Mouse (Mus musculus): ENCODE measurements around the gene Hps4. TPM values are rescaled to one million over a fixed set of nuclear protein-coding genes. Genes with fewer than 3 reads are reported as not detected.
A peak's percentile ranks its signal among the peaks of the same experiment; 100 is the strongest.

The Hps4 gene
- polyA plus RNA-seq, 1 experiment, result 36.9 TPM

DNA sequence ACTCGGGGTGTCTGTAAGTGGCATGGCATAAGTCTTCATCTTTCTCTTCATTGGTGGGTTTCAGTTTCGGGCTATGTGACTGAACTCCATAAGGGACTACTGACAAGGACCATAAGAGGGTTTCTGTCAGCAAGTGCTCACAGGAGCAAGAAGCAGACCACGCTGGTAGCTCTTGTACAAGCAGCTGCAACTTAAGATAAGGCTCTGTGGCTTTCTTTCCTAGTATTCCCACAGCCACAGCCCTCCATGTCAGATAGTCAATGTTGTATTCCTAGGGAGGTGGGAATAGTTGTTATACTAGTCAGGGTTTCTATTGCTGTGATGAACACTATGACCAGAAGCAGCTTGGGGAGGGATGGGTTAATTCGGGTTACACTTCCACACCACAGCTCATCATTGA lies 16.6 kb downstream of the Hps4 start:
- Histone ChIP-seq H3K4me1 (ENCODE audit: control insufficient read depth, insufficient read depth, insufficient read length) (no peaks in the 10 kb centered on the region), H3K27me3 (ENCODE audit: control insufficient read depth, insufficient read depth, low read length) (no peaks in the 10 kb centered on the region), H3K27ac (ENCODE audit: insufficient read depth, low read length) (no peak overlapping the region), H3K36me3 (ENCODE audit: control insufficient read depth, insufficient read depth, low read length) (peaks cover 8% of the 10 kb centered on the region), H3K4me3 (ENCODE audit: extremely low read depth, insufficient read depth, insufficient read length) (no peak overlapping the region)
- no peak for DNase-seq (ENCODE audit: low read depth in 1 of 2, low spot score in 2 of 2)
- TF ChIP-seq POLR2A (IDR thresholded peaks at IDR 0.05; ENCODE audit: low read depth, low read length), result no peak
- no peak for TF ChIP-seq CTCF (IDR thresholded peaks at IDR 0.05; ENCODE audit: extremely low read depth, insufficient read depth, insufficient read length, insufficient replicate concordance)
- WGBS, result 57% methylated on average over 4 of the region's 4 CpGs

DNA sequence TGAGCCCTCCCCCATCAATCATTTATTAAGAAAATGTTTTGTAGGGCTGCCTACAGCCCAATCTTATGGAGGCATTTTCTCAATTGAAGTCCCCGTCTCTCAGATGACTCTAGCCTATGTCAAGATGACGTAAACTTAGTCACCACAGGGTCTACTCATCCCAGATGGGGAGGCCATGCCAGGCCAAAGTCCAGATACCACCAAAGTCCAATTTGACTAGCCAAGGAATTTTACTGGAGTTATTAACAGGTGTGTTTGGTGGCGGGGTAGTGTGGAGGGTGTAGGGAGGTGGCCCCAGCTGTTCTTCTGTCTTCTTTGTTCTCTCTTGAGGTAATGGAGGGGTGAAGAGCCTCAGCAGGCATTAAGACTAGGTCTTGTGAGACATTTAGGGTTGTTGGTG lies 17.2 kb downstream of the Hps4 start:
- Histone ChIP-seq H3K27me3 (ENCODE audit: control insufficient read depth, insufficient read depth, low read length) (no peaks in the 10 kb centered on the region), H3K27ac (ENCODE audit: insufficient read depth, low read length) (no peak overlapping the region), H3K36me3 (ENCODE audit: control insufficient read depth, insufficient read depth, low read length) (peaks cover 11% of the 10 kb centered on the region), H3K4me3 (ENCODE audit: extremely low read depth, insufficient read depth, insufficient read length) (no peak overlapping the region), H3K4me1 (ENCODE audit: control insufficient read depth, insufficient read depth, insufficient read length) (no peaks in the 10 kb centered on the region)
- TF ChIP-seq CTCF (IDR thresholded peaks at IDR 0.05; ENCODE audit: extremely low read depth, insufficient read depth, insufficient read length, insufficient replicate concordance), result no peak
- TF ChIP-seq POLR2A (IDR thresholded peaks at IDR 0.05; ENCODE audit: low read depth, low read length), result no peak
- WGBS, result 91% methylated on average over 3 of the region's 3 CpGs
- no peak for DNase-seq (ENCODE audit: low read depth in 1 of 2, low spot score in 2 of 2)

DNA sequence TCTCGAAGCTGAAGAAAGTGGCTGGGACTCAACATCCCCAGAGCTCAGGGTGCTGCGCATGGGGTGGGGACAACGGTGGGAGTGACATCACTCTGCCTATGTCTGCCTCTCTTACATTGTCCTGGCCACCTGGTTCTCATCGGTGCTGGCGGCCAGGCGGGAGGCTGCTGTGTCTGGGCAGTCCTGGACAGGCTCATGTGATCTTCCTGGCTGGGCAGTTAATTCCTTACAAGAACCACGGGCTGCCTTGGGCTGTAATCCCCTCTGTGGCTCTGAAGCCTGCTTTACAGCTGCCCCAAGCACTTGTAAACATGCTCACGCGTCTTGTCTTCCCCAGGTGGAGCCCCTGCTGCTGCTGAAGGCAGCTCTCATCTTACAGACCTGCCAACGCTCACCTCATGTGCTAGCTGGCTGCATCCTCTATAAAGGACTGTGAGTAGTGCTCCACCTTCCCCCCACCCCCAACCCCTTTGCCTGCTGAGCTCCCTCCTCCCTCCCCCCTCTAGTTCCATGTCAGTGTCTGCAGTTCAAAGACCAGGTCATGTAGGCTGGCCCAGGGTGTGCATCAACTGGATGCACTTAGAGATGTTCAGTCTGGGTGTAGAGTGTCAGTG lies 21.4 kb downstream of the Hps4 start:
- H3K4me3 ChIP-seq (ENCODE audit: extremely low read depth, insufficient read depth, insufficient read length), result no peak overlapping the region
- H3K4me1 ChIP-seq (ENCODE audit: control insufficient read depth, insufficient read depth, insufficient read length), result peaks cover 12% of the 10 kb centered on the region
- no peaks in the 10 kb centered on the region for H3K27me3 ChIP-seq (ENCODE audit: control insufficient read depth, insufficient read depth, low read length)
- peaks cover 7% of the 10 kb centered on the region for H3K36me3 ChIP-seq (ENCODE audit: control insufficient read depth, insufficient read depth, low read length)
- no peak for DNase-seq (ENCODE audit: low read depth in 1 of 2, low spot score in 2 of 2)
- no peak overlapping the region for H3K27ac ChIP-seq (ENCODE audit: insufficient read depth, low read length)
- 90% methylated on average over 10 of the region's 10 CpGs for WGBS
- TF ChIP-seq POLR2A (IDR thresholded peaks at IDR 0.05; ENCODE audit: low read depth, low read length) (no peak), CTCF (IDR thresholded peaks at IDR 0.05; ENCODE audit: extremely low read depth, insufficient read depth, insufficient read length, insufficient replicate concordance) (no peak)

DNA sequence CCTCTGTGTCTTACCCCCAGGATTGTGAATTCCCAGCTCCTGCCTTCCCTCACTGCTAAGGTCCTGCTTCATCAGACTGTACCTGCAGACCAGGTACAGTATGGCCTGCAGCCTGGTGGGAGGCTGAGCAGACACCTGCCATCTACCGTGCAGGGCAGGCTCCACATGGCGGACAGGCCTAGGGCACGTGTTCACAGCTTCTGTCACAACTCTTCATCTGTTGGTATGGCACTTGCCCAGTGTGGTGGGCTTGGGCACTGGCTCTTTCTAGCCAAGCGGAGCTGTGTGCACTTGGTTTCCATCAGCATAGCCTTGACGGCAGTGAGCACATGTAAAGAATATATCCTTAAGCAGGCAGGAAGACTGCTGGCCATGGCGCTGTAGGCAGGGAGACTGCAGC lies 24.0 kb downstream of the Hps4 start:
- no peak overlapping the region for H3K4me3 ChIP-seq (ENCODE audit: extremely low read depth, insufficient read depth, insufficient read length)
- TF ChIP-seq CTCF (IDR thresholded peaks at IDR 0.05; ENCODE audit: extremely low read depth, insufficient read depth, insufficient read length, insufficient replicate concordance) (no peak), POLR2A (IDR thresholded peaks at IDR 0.05; ENCODE audit: low read depth, low read length) (no peak)
- H3K27me3 ChIP-seq (ENCODE audit: control insufficient read depth, insufficient read depth, low read length), result no peaks in the 10 kb centered on the region
- DNase-seq (ENCODE audit: low read depth in 1 of 2, low spot score in 2 of 2), result no peak
- peaks cover 10% of the 10 kb centered on the region for H3K36me3 ChIP-seq (ENCODE audit: control insufficient read depth, insufficient read depth, low read length)
- H3K4me1 ChIP-seq (ENCODE audit: control insufficient read depth, insufficient read depth, insufficient read length), result peaks cover 18% of the 10 kb centered on the region
- 93% methylated on average over 6 of the region's 6 CpGs for whole genome bisulfite sequencing
- no peak overlapping the region for H3K27ac ChIP-seq (ENCODE audit: insufficient read depth, low read length)

DNA sequence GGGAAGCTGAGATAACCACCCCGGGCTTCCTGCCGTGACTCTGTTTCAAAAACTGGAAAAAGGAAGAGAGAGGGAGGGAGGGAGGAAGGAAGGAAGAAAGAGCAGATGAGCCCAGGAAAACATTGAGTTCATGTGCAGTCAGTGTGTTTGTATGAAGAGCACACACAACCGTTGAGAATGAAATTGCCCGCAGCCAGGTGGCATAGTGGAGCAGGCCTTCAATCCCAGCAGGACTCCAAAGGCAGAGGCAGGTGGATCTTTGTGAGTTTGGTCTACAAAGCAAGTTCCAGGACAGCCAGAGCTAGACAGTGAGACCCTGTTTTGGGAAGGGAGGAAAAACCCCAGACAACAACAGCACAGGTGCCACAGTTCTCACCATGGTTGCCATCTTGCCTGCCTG lies 24.5 kb downstream of the Hps4 start:
- Histone ChIP-seq H3K4me3 (ENCODE audit: extremely low read depth, insufficient read depth, insufficient read length) (no peak overlapping the region), H3K4me1 (ENCODE audit: control insufficient read depth, insufficient read depth, insufficient read length) (peaks cover 18% of the 10 kb centered on the region), H3K27me3 (ENCODE audit: control insufficient read depth, insufficient read depth, low read length) (no peaks in the 10 kb centered on the region), H3K27ac (ENCODE audit: insufficient read depth, low read length) (no peak overlapping the region), H3K36me3 (ENCODE audit: control insufficient read depth, insufficient read depth, low read length) (peaks cover 8% of the 10 kb centered on the region)
- 81% methylated on average over 4 of the region's 4 CpGs for WGBS
- no peak for DNase-seq (ENCODE audit: low read depth in 1 of 2, low spot score in 2 of 2)
- TF ChIP-seq CTCF (IDR thresholded peaks at IDR 0.05; ENCODE audit: extremely low read depth, insufficient read depth, insufficient read length, insufficient replicate concordance), result no peak
- TF ChIP-seq POLR2A (IDR thresholded peaks at IDR 0.05; ENCODE audit: low read depth, low read length), result no peak

DNA sequence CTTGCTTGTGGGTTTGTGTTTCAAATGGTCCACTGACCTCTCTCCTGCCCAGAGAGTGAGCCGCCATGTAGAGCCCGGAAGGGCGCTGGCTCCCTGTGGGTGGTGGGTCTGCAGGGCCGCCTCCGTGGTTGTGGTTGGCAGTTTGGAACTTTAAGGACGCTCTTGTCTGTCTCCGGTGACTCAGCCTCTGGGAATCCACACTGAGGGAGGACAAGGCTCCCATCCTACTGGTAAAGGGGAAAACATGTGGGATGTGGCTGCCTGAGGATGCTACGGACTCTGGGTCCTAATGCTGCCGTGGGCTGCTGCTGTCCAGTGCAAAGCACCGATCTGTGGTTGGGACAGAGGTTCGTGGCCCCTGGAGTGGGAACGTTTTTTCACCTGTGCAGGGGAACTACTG lies 25.0 kb downstream of the Hps4 start:
- 51% methylated on average over 12 of the region's 12 CpGs for WGBS
- H3K36me3 ChIP-seq (ENCODE audit: control insufficient read depth, insufficient read depth, low read length), result peaks cover 8% of the 10 kb centered on the region
- peaks cover 18% of the 10 kb centered on the region for H3K4me1 ChIP-seq (ENCODE audit: control insufficient read depth, insufficient read depth, insufficient read length)
- TF ChIP-seq POLR2A (IDR thresholded peaks at IDR 0.05; ENCODE audit: low read depth, low read length) (no peak), CTCF (IDR thresholded peaks at IDR 0.05; ENCODE audit: extremely low read depth, insufficient read depth, insufficient read length, insufficient replicate concordance) (no peak)
- H3K4me3 ChIP-seq (ENCODE audit: extremely low read depth, insufficient read depth, insufficient read length), result no peak overlapping the region
- H3K27me3 ChIP-seq (ENCODE audit: control insufficient read depth, insufficient read depth, low read length), result no peaks in the 10 kb centered on the region
- no peak for DNase-seq (ENCODE audit: low read depth in 1 of 2, low spot score in 2 of 2)
- H3K27ac ChIP-seq (ENCODE audit: insufficient read depth, low read length), result no peak overlapping the region

DNA sequence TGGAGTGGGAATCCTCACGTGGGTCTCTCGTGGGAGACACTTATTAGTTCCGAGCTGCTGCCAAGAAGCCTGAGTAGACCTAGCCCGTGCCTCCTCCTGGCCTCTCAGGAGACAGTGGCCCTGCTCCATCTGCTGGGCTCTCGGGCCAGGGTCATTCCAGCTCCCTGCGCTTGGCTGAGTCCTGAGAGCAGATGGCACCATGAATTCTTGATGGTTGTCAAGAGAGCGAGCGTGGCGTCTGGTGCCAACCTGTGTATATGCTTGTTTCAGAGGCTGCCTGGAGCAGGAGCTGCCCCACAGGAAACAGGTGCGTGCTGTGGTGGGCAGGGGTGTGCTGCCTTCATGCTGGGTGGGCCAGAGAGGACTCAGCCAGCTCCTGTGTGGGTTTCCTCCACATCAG lies 25.8 kb downstream of the Hps4 start:
- H3K4me3 ChIP-seq (ENCODE audit: extremely low read depth, insufficient read depth, insufficient read length), result no peak overlapping the region
- H3K4me1 ChIP-seq (ENCODE audit: control insufficient read depth, insufficient read depth, insufficient read length), result peaks cover 18% of the 10 kb centered on the region
- 0 out of 2 replicates have a peak overlapping the region, but pooled peaks have one; percentile 11 for H3K27ac ChIP-seq (ENCODE audit: insufficient read depth, low read length)
- peaks cover 8% of the 10 kb centered on the region for H3K36me3 ChIP-seq (ENCODE audit: control insufficient read depth, insufficient read depth, low read length)
- TF ChIP-seq POLR2A (IDR thresholded peaks at IDR 0.05; ENCODE audit: low read depth, low read length) (no peak), CTCF (IDR thresholded peaks at IDR 0.05; ENCODE audit: extremely low read depth, insufficient read depth, insufficient read length, insufficient replicate concordance) (no peak)
- H3K27me3 ChIP-seq (ENCODE audit: control insufficient read depth, insufficient read depth, low read length), result no peaks in the 10 kb centered on the region
- 42% methylated on average over 10 of the region's 10 CpGs for WGBS
- DNase-seq (ENCODE audit: low read depth in 1 of 2, low spot score in 2 of 2), result no peak

Data from spleen, adult 2 months (tissue).